Mouse (Mus musculus) thymus, adult 2 months (tissue): ENCODE results near the gene Gm5460.

ENCODE experiments used
- CTCF ChIP-seq: fragments of 200-500 bp; IDR thresholded peaks from 2 replicates; pipeline ENCODE4 v1.5.1; 2012; ENCODE audit warnings: mild to moderate bottlenecking, control low read depth, low read length, moderate library complexity, borderline replicate concordance; ENCODE audit not compliant: control insufficient read depth, poor library complexity, insufficient read depth; ENCODE audit errors: extremely low read depth
- POLR2A ChIP-seq: fragments of 200-500 bp; IDR thresholded peaks from 2 replicates; pipeline ENCODE4 v1.6.1; 2012; ENCODE audit warnings: mild to moderate bottlenecking, low read length, control low read depth, moderate library complexity; ENCODE audit not compliant: control insufficient read depth, poor library complexity, insufficient read depth; ENCODE audit errors: extremely low read depth

DNA sequence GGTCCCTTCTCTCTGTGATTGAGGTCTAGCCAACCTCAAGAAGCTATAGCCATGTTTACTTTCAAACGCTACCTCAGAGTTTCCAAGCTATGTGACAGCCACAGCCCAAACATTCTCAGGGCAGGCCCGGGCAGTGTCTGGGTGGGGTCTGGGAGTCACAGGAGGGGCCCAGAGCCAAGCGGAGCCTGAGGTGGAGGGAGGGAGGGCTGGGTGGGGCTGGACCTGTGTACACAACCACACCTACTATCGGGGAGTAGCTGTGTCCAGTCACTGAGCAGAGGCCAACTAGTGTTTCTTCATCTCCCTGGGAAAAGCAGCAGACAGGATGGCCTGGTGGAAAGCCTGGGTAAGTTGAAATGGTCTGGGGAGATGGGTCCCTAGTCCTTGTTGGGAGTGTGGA is 69.2 kb downstream of the Gm5460 start, which contains the start of gene Anxa8:
- no peak for TF ChIP-seq CTCF
- TF ChIP-seq POLR2A, result no peak
